Mouse (Mus musculus) MEL (cell line): Measurements from ENCODE around the gene Erh. TPM values are rescaled to one million over a fixed set of nuclear protein-coding genes. Genes with fewer than 3 reads are reported as not detected.

Experiments used
- DNase-seq: peaks from one replicate; pipeline ENCODE4 v3.0.0; 2011; ENCODE audit warnings: low read depth, low spot score
- H3K27ac ChIP-seq: 2 replicates; pipeline ENCODE4 v1.5.1; 2012; ENCODE audit warnings: low read depth, mild to moderate bottlenecking, control low read depth, low read length, moderate library complexity; ENCODE audit not compliant: control insufficient read depth
- H3K27me3 ChIP-seq, 2 experiments: fragments of 150-350 bp in 1 of 2; sonication (generic) in 1 of 2; 2 replicates each; pipeline ENCODE4 v1.6.1; 2012; ENCODE audit warnings: low read length in 2 of 2, mild to moderate bottlenecking in 2 of 2, improper control_type of control experiment in 1 of 2, moderate library complexity in 1 of 2; ENCODE audit not compliant: insufficient read depth in 2 of 2, control insufficient read depth in 1 of 2
- H3K36me3 ChIP-seq, 2 experiments: 2 replicates each; pipeline ENCODE4 v1.6.1; 2012 to 2014; ENCODE audit warnings: low read length in 2 of 2, improper control_type of control experiment in 1 of 2, inconsistent platforms in 1 of 2, mild to moderate bottlenecking in 1 of 2; ENCODE audit not compliant: insufficient read depth in 2 of 2, control insufficient read depth in 1 of 2
- H3K4me1 ChIP-seq, 2 experiments: fragments of 150-350 bp in 1 of 2; sonication (generic) in 1 of 2; 2 replicates each; pipeline ENCODE4 v1.6.1; 2012; ENCODE audit warnings: low read length in 2 of 2, improper control_type of control experiment in 1 of 2, mild to moderate bottlenecking in 1 of 2; ENCODE audit not compliant: insufficient read depth in 2 of 2, control insufficient read depth in 1 of 2
- H3K4me3 ChIP-seq, 2 experiments: fragments of 150-350 bp in 1 of 2; sonication (generic) in 1 of 2; 2 replicates each; pipeline ENCODE4 v1.5.1; 2012; ENCODE audit warnings: low read depth in 2 of 2, low read length in 2 of 2, mild to moderate bottlenecking in 2 of 2, moderate library complexity in 2 of 2, control low read depth in 1 of 2, improper control_type of control experiment in 1 of 2; ENCODE audit not compliant: control insufficient read depth in 1 of 2, insufficient read depth in 1 of 2
- H3K79me2 ChIP-seq: 2 replicates; pipeline ENCODE4 v1.6.1; 2012; ENCODE audit warnings: mild to moderate bottlenecking, low read length, moderate library complexity; ENCODE audit not compliant: control insufficient read depth, poor library complexity, insufficient read depth
- H3K9ac ChIP-seq: 2 replicates; pipeline ENCODE4 v1.6.1; 2012; ENCODE audit warnings: low read depth, mild to moderate bottlenecking, control low read depth, low read length, moderate library complexity; ENCODE audit not compliant: control insufficient read depth, poor library complexity, severe bottlenecking
- H3K9me3 ChIP-seq: fragments of 150-350 bp; sonication (generic); replicated peaks from 2 replicates; pipeline ENCODE4 v1.6.1; 2012; ENCODE audit warnings: mild to moderate bottlenecking, low read length, improper control_type of control experiment, moderate library complexity; ENCODE audit not compliant: insufficient read depth
- BHLHE40 ChIP-seq: IDR thresholded peaks from 2 replicates; pipeline ENCODE4 v1.6.1; 2012; ENCODE audit warnings: low read depth, mild to moderate bottlenecking, inconsistent platforms, low read length, improper control_type of control experiment, borderline replicate concordance
- CHD2 ChIP-seq: IDR thresholded peaks from 2 replicates; pipeline ENCODE4 v1.6.1; 2011; ENCODE audit warnings: low read length, improper control_type of control experiment
- CTCF ChIP-seq, 3 experiments: IDR thresholded peaks in 2 of 3; conservative IDR thresholded peaks in 1 of 3; 2 replicates each; pipeline ENCODE4 v1.5.1; 2011 to 2012; ENCODE audit warnings: low read length in 3 of 3, low read depth in 2 of 3, mild to moderate bottlenecking in 2 of 3, improper control_type of control experiment in 1 of 3, inconsistent platforms in 1 of 3, mixed read lengths in 1 of 3, moderate library complexity in 1 of 3; ENCODE audit not compliant: control insufficient read depth in 1 of 3, insufficient read depth in 1 of 3, poor library complexity in 1 of 3, severe bottlenecking in 1 of 3
- EP300 ChIP-seq, 2 experiments: IDR thresholded peaks; 2 replicates each; pipeline ENCODE4 v1.6.1; 2011; ENCODE audit warnings: improper control_type of control experiment in 2 of 2, low read length in 2 of 2, low read depth in 1 of 2, mild to moderate bottlenecking in 1 of 2
- ETS1 ChIP-seq: IDR thresholded peaks from 2 replicates; pipeline ENCODE4 v1.6.1; 2012; ENCODE audit warnings: low read depth, mild to moderate bottlenecking, inconsistent platforms, low read length, improper control_type of control experiment, moderate library complexity
- GABPA ChIP-seq: IDR thresholded peaks from 2 replicates; pipeline ENCODE4 v1.6.1; 2012; ENCODE audit warnings: low read depth, mild to moderate bottlenecking, inconsistent platforms, low read length, improper control_type of control experiment, moderate library complexity
- KAT2A ChIP-seq: conservative IDR thresholded peaks from 2 replicates; pipeline ENCODE4 v1.6.1; 2012; ENCODE audit warnings: low read depth, low read length, improper control_type of control experiment, inconsistent platforms
- MEF2A ChIP-seq: IDR thresholded peaks from 2 replicates; pipeline ENCODE4 v1.6.1; 2014; ENCODE audit warnings: low read depth, mild to moderate bottlenecking, inconsistent platforms, low read length, improper control_type of control experiment; ENCODE audit not compliant: poor library complexity, insufficient replicate concordance, severe bottlenecking; ENCODE audit errors: extremely low read depth
- NELFE ChIP-seq: IDR thresholded peaks from 2 replicates; pipeline ENCODE4 v1.6.1; 2011; ENCODE audit warnings: low read depth, low read length, improper control_type of control experiment
- POLR2A ChIP-seq, 2 experiments: IDR thresholded peaks; 2 replicates each; pipeline ENCODE4 v1.6.1; 2011 to 2012; ENCODE audit warnings: low read length in 2 of 2, mild to moderate bottlenecking in 2 of 2, control low read depth in 1 of 2, improper control_type of control experiment in 1 of 2, low read depth in 1 of 2, moderate library complexity in 1 of 2; ENCODE audit not compliant: control insufficient read depth in 1 of 2, insufficient read depth in 1 of 2, poor library complexity in 1 of 2
- POLR2AphosphoS2 ChIP-seq: IDR thresholded peaks from 2 replicates; pipeline ENCODE4 v1.6.1; 2011; ENCODE audit warnings: low read length, improper control_type of control experiment
- POLR2AphosphoS5 ChIP-seq: IDR thresholded peaks from 2 replicates; pipeline ENCODE4 v1.6.1; 2012; ENCODE audit warnings: low read depth, borderline replicate concordance, mild to moderate bottlenecking, inconsistent platforms, low read length, moderate library complexity, mixed read lengths
- SIN3A ChIP-seq: IDR thresholded peaks from 2 replicates; pipeline ENCODE4 v1.6.1; 2012; ENCODE audit warnings: low read length, improper control_type of control experiment, inconsistent platforms
- SMC3 ChIP-seq: IDR thresholded peaks from 2 replicates; pipeline ENCODE4 v1.6.1; 2011; ENCODE audit warnings: low read depth, low read length, improper control_type of control experiment
- TAL1 ChIP-seq: IDR thresholded peaks from 2 replicates; pipeline ENCODE4 v1.6.1; 2012; ENCODE audit warnings: mild to moderate bottlenecking, inconsistent platforms, low read length, moderate library complexity, mixed read lengths
- TBP ChIP-seq: IDR thresholded peaks from 2 replicates; pipeline ENCODE4 v1.8.0; 2011; ENCODE audit warnings: low read depth, low read length, improper control_type of control experiment
- UBTF ChIP-seq: IDR thresholded peaks from 2 replicates; pipeline ENCODE4 v1.6.1; 2012; ENCODE audit warnings: low read depth, mild to moderate bottlenecking, inconsistent platforms, low read length, improper control_type of control experiment, moderate library complexity, borderline replicate concordance; ENCODE audit not compliant: insufficient read depth
- USF1 ChIP-seq: IDR thresholded peaks from 2 replicates; pipeline ENCODE4 v1.6.1; 2014; ENCODE audit warnings: low read depth, mild to moderate bottlenecking, inconsistent platforms, low read length, improper control_type of control experiment, moderate library complexity
- polyA plus RNA-seq, 2 experiments: library from polyadenylated mRNA; stranded (reverse) in 1 of 2; unstranded in 1 of 2; fragments of >175 nt in 1 of 2; fragments of >200 nt in 1 of 2; gene quantifications; 2 replicates each; pipeline versions ENCODE4 v1.2.1 to v1.2.4; 2012; ENCODE audit warnings: low replicate concordance in 2 of 2, low read depth in 1 of 2; ENCODE audit not compliant: insufficient read length in 2 of 2, insufficient read depth in 1 of 2, missing spikeins in 1 of 2
- total RNA-seq: library from RNA; depleted of rRNA; stranded (reverse); fragments of 300-350 nt; gene quantifications from 2 replicates; pipeline ENCODE4 v1.2.3, GENCODE M21; 2012

Erh gene
- total and polyA plus RNA-seq, 3 experiments = 299 to 343 TPM; not detected in 1

GRCm38 (mm10) chr12:80598756-80599155, 45.4 kb downstream of the Erh start:
- Histone ChIP-seq H3K9ac (no peak overlapping the region), H3K4me3 (no peak overlapping the region), H3K36me3 (peaks cover 0 to 37% of the 10 kb centered on the region in 2 experiments; a peak in 2 of 4 replicates)
- TF ChIP-seq SMC3 (no peak), EP300 (IDR thresholded peaks at IDR 0.05; ENCODE audit: low read depth in 1 of 2, low read length in 2 of 2) (no peak), UBTF (no peak), ETS1 (no peak), SIN3A (no peak), USF1 (no peak), POLR2AphosphoS5 (no peak), KAT2A (no peak), NELFE (no peak), MEF2A (no peak), GABPA (no peak)
- TF ChIP-seq, all 39 proteins: peak for 0
- Histone ChIP-seq H3K4me1 (peaks cover 22 to 51% of the 10 kb centered on the region in 2 experiments), H3K27me3 (no peaks in the 10 kb centered on the region), H3K27ac (no peak overlapping the region), H3K79me2 (no peaks in the 10 kb centered on the region), H3K9me3 (no peaks in the 10 kb centered on the region)
- no peak for DNase-seq

GRCm38 (mm10) chr12:80598236-80598635, 45.9 kb downstream of the Erh start:
- no peak overlapping the region for H3K4me3 ChIP-seq
- no peak overlapping the region for H3K27ac ChIP-seq
- H3K4me1 ChIP-seq = peaks cover 25 to 52% of the 10 kb centered on the region in 2 experiments
- DNase-seq = no peak
- no peak for TF ChIP-seq CTCF (IDR thresholded peaks at IDR 0.05 in 2 of 3, conservative IDR thresholded peaks at IDR 0.05 in 1 of 3; ENCODE audit: control insufficient read depth in 1 of 3, insufficient read depth in 1 of 3, low read depth in 2 of 3, low read length in 3 of 3, poor library complexity in 1 of 3, severe bottlenecking in 1 of 3)
- TF ChIP-seq KAT2A = no peak
- TF ChIP-seq BHLHE40 = no peak
- no peak for TF ChIP-seq CHD2
- no peak for TF ChIP-seq TAL1
- TF ChIP-seq POLR2A (IDR thresholded peaks at IDR 0.05; ENCODE audit: control insufficient read depth in 1 of 2, insufficient read depth in 1 of 2, low read depth in 1 of 2, low read length in 2 of 2, poor library complexity in 1 of 2) = no peak
- TF ChIP-seq TBP = no peak
- no peak for TF ChIP-seq POLR2AphosphoS2
- no peaks in the 10 kb centered on the region for H3K9me3 ChIP-seq
- H3K27me3 ChIP-seq = no peaks in the 10 kb centered on the region
- no peaks in the 10 kb centered on the region for H3K79me2 ChIP-seq
- H3K9ac ChIP-seq = no peak overlapping the region
- peaks cover 0 to 38% of the 10 kb centered on the region in 2 experiments; a peak in 2 of 4 replicates for H3K36me3 ChIP-seq
